Mouse (Mus musculus): ENCODE data around the gene Oog2. TPM values are rescaled to one million over a fixed set of nuclear protein-coding genes. Genes with fewer than 3 reads are reported as not detected.
"Not testable (repeated sequence)": the region's sequence is repeated elsewhere in the genome, so short reads cannot be mapped to it uniquely, and the experiment has no call there.

Oog2 gene
- not detected for polyA plus RNA-seq (2012; fragmentation: generic; extraction: Trizol)
- long read RNA-seq, experiment 1, result 0 reads
- long read RNA-seq, experiment 2, result 0 reads

GRCm38 (mm10) chr4:144190419-144190818, at the start of gene Oog2:
Gene Oog2 (plus strand): TSS chr4:144190719.
- Histone ChIP-seq H3K79me3 (ENCODE audit: low read depth) (no peaks in the 10 kb centered on the region), H3K27me3 (ENCODE audit: control insufficient read depth, insufficient read depth, insufficient read length) (no peaks in the 10 kb centered on the region), H3ac (ENCODE audit: control insufficient read depth, insufficient read length, low read depth) (no peak within 1 kb of the TSS), H3K4me3 (ENCODE audit: insufficient read depth, poor library complexity, severe bottlenecking) (no peak within 1 kb of the TSS), H3K79me2 (ENCODE audit: control insufficient read depth, insufficient read depth) (no peaks in the 10 kb centered on the region), H3K36me3 (ENCODE audit: control insufficient read depth, insufficient read depth) (no peaks in the 10 kb centered on the region)
- TF ChIP-seq MYOG (IDR thresholded peaks at IDR 0.05; ENCODE audit: control insufficient read depth, extremely low read depth, insufficient read length), result no peak
- no peak for TF ChIP-seq USF1 (IDR thresholded peaks at IDR 0.05; ENCODE audit: low read depth)
- no peak for TF ChIP-seq MAX (IDR thresholded peaks at IDR 0.05)
- no peak for TF ChIP-seq CEBPB (IDR thresholded peaks at IDR 0.05; ENCODE audit: low read depth)
- TF ChIP-seq FOSL1 (IDR thresholded peaks at IDR 0.05; ENCODE audit: insufficient read depth, low read length, poor library complexity, severe bottlenecking), result no peak
- TF ChIP-seq CTCF (IDR thresholded peaks at IDR 0.05; ENCODE audit: control insufficient read depth, insufficient read depth, insufficient read length), result no peak
- TF ChIP-seq MYOD1 (IDR thresholded peaks at IDR 0.05; ENCODE audit: control insufficient read depth, insufficient read length, low read depth), result no peak

DNA sequence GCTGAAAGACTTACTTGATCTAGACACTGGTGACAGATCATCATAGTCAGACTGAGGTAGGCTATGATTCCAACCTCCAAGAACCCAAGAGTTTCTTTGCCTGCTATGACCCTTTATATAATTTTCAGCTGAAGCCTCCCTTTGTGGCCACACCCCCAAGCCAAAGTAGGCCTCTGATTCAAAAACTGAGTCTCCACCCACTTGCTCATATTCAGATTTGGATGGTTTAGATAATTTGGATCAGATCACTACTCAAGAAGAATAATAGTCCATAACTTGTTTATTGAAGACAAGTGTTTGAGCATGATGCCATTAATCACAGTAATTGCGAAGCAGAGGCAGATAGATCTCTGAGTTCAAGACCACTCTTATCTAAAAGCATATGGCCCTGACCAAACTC, 28.0 kb upstream of the Oog2 start, which contains the start of gene Oog3:
Gene Oog3 (minus strand): TSS at position 101 of the 400 bp plus-strand sequence.
- no peaks in the 10 kb centered on the region for H3K79me2 ChIP-seq (ENCODE audit: control insufficient read depth, insufficient read depth)
- no peak for TF ChIP-seq CTCF (IDR thresholded peaks at IDR 0.05; ENCODE audit: control insufficient read depth, insufficient read depth, insufficient read length)
- no peak for TF ChIP-seq FOSL1 (IDR thresholded peaks at IDR 0.05; ENCODE audit: insufficient read depth, low read length, poor library complexity, severe bottlenecking)
- TF ChIP-seq MYOD1 (IDR thresholded peaks at IDR 0.05; ENCODE audit: control insufficient read depth, insufficient read length, low read depth), result no peak
- TF ChIP-seq MYOG (IDR thresholded peaks at IDR 0.05; ENCODE audit: control insufficient read depth, extremely low read depth, insufficient read length), result no peak
- no peak for TF ChIP-seq CEBPB (IDR thresholded peaks at IDR 0.05; ENCODE audit: low read depth)
- no peak for TF ChIP-seq USF1 (IDR thresholded peaks at IDR 0.05; ENCODE audit: low read depth)
- TF ChIP-seq MAX (IDR thresholded peaks at IDR 0.05), result no peak
- H3K4me3 ChIP-seq (ENCODE audit: insufficient read depth, poor library complexity, severe bottlenecking), result no peak within 1 kb of the TSS
- no peaks in the 10 kb centered on the region for H3K27me3 ChIP-seq (ENCODE audit: control insufficient read depth, insufficient read depth, insufficient read length)
- H3K79me3 ChIP-seq (ENCODE audit: low read depth), result no peaks in the 10 kb centered on the region
- no peaks in the 10 kb centered on the region for H3K36me3 ChIP-seq (ENCODE audit: control insufficient read depth, insufficient read depth)
- no peak within 1 kb of the TSS for H3ac ChIP-seq (ENCODE audit: control insufficient read depth, insufficient read length, low read depth)

- not testable (repeated sequence) for H3K79me3 ChIP-seq (ENCODE audit: low read depth); H3ac ChIP-seq (ENCODE audit: control insufficient read depth, insufficient read length, low read depth); H3K79me2 ChIP-seq (ENCODE audit: control insufficient read depth, insufficient read depth); H3K4me3 ChIP-seq (ENCODE audit: insufficient read depth, poor library complexity, severe bottlenecking); H3K27me3 ChIP-seq (ENCODE audit: control insufficient read depth, insufficient read depth, insufficient read length); H3K36me3 ChIP-seq (ENCODE audit: control insufficient read depth, insufficient read depth)
Measured at GRCm38 (mm10) chr4:144213218-144213617, 22.7 kb downstream of the Oog2 start, which contains the start of gene C87977. Gene C87977 (minus strand): TSS chr4:144213318.

Other genes with a start within 250 kb of the Oog2 start
- gene Pramef25, start 239.7 kb upstream of the Oog2 start, polyA plus RNA-seq (2012; fragmentation: generic; extraction: Trizol), result 0.04 TPM
- not detected for gene Gm13101, start 223.8 kb upstream of the Oog2 start, polyA plus RNA-seq (2012; fragmentation: generic; extraction: Trizol)
- gene Pramef17, start 196.3 kb upstream of the Oog2 start, polyA plus RNA-seq (2012; fragmentation: generic; extraction: Trizol), result not detected
- not detected for gene Pramel4, start 131.6 kb upstream of the Oog2 start, polyA plus RNA-seq (2012; fragmentation: generic; extraction: Trizol)
- gene Gm13102, start 84.2 kb upstream of the Oog2 start, polyA plus RNA-seq (2012; fragmentation: generic; extraction: Trizol), result not detected
- not detected for gene Oog3, start 28.1 kb upstream of the Oog2 start, polyA plus RNA-seq (2012; fragmentation: generic; extraction: Trizol)
- not detected for gene C87977, start 22.6 kb downstream of the Oog2 start, polyA plus RNA-seq (2012; fragmentation: generic; extraction: Trizol)
- not detected for gene Pramel5, start 89.8 kb downstream of the Oog2 start, polyA plus RNA-seq (2012; fragmentation: generic; extraction: Trizol)
- not detected for gene Gm13128, start 139.5 kb downstream of the Oog2 start, polyA plus RNA-seq (2012; fragmentation: generic; extraction: Trizol)
- gene Gm13119, start 167.2 kb downstream of the Oog2 start, polyA plus RNA-seq (2012; fragmentation: generic; extraction: Trizol), result 0.05 TPM
- not detected for gene Pramef20, start 187.2 kb downstream of the Oog2 start, polyA plus RNA-seq (2012; fragmentation: generic; extraction: Trizol)
- not detected for gene Pramef12, start 217.7 kb downstream of the Oog2 start, polyA plus RNA-seq (2012; fragmentation: generic; extraction: Trizol)
- gene 1700012P22Rik, start 248.1 kb downstream of the Oog2 start, polyA plus RNA-seq (2012; fragmentation: generic; extraction: Trizol), result not detected